Mouse (Mus musculus): Measurements from ENCODE around the gene Aadac.

Aadac gene

DNA sequence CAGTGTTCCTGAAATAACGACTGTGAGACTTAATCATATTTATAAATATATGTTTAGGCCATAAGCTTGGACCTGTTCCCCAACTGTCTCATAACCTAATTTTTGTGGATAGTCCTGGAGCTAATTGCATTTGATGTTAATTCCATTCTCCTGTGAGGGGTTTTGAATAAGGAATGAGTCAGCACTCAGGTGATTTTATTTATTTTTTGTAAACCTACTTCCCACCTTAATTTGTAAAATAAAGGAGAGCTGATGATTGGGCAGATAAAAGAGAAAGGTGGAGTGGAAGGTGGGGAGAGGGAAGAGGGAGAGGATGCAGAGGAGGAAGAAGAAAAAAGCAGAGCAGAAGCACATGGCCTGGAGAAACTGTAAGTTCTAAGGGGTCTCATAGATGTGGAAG lies at the start of gene Aadac:
Gene Aadac, plus strand, starts transcription at position 301 of the 400 bp plus-strand sequence.
- DNase-seq (ENCODE audit: low read depth, low spot score): no peak

GRCm38 (mm10) chr3:60003622-60004021 lies 21.9 kb upstream of the Aadac start:
- DNase-seq (ENCODE audit: low read depth, low spot score): no peak

- no peak for DNase-seq (ENCODE audit: low read depth, low spot score)
Measured at GRCm38 (mm10) chr3:60006443-60006842, 19.1 kb upstream of the Aadac start, which contains the start of gene Aadacl2. Aadacl2 (plus strand) TSS chr3:60006743.

DNA sequence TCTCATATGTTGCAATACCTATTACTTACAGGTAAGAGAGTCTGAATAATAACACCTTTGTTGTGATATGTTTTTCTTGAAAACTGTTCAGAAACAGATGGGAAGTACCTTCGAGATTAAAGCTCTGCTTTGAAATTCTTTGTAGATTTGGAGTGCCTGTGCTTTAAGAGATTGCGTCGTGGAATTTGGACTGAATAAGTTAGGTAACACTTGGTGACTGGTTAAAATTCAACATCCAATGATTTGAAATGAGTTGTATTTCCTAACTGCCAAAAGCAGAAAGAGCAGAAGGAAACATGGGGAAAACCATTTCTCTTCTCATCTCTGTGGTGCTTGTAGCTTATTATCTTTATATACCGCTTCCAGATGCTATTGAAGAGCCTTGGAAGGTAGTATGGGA lies 6.0 kb downstream of the Aadac start:
- DNase-seq (ENCODE audit: low read depth, low spot score): no peak

DNA sequence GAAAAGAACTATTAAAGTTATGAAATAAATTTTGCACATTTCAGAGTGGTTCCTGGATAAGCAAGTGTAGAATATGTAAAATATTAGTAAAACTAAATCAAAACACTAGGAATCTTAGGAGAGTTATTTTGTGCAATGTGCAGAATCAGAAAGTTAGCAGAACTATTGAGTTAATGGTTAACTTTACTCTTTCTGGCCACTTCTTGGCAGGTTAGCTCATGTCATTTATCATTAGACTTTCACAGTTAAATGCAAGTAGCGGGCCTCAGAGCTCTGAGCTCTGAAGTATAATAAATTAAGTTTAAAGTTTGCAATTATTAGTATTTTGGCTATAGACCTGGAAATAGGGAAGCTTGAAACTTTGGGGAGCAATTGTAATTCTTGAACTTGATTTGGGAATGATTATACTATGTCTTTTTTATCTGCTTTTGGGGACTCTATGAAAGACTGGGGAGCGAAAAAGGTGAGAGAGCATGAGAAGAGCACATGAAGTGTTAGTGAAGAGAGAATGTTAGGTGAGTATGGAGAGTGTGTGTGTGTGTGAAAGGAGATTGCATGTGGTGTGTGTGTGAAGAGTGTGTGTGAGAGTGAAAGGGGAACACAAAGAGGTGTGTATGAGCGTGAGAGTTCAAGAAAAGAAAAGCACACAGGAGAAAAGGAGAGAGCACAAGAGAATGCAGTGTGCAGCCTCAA lies 20.9 kb downstream of the Aadac start:
- no peak for DNase-seq (ENCODE audit: low read depth, low spot score)

DNA sequence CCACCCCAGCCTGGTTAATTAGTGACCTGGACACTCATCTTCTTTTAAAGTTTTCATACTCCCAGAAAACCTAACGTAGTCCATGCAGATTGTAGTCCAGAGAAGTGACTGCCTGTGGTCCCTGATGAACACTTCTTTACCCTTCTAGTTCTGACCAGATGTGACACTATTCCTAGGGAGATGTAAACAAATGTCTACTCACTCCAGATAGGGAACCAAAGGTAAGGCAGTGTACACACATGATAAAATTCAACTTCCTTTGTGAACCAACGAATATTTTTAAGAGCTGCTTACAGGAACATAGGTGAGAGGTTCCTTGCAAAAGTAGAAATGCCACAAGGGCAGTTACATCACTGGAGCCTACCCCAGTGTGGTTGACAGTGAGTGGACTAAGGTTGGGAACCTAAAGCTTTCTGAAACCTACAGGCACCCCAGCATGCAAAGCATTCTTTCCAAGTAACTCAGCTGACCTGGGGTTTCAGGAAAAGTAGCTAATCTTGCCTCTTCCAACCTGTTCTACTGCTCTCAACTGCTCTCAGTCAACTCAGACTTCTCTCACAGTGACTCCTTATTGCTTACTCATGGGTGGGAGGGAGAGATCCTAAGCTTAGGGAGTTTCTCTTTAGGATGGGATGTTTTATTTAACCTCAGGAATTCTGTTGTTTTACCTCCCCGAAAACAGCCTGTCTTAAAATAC lies 27.9 kb downstream of the Aadac start:
- no peak for DNase-seq (ENCODE audit: low read depth, low spot score)

DNA sequence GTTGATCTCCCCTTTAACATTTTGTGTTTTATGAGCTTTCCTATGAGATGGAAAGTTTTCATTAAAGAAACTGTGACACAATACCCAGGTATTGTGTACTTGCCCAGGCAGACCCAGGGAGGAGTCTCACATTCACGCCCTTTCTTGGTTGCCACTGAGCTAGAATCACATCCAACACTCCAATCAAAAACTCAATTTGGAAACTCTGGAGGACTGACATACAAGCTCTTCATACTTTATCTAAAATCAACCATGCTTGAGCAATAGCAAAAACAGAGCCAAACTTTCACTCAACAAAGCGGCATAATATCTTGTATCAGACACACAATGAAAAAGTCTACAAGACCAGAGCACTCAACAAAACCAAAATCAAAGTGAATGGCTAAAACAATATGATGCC lies 28.4 kb downstream of the Aadac start:
- DNase-seq (ENCODE audit: low read depth, low spot score): no peak

DNA sequence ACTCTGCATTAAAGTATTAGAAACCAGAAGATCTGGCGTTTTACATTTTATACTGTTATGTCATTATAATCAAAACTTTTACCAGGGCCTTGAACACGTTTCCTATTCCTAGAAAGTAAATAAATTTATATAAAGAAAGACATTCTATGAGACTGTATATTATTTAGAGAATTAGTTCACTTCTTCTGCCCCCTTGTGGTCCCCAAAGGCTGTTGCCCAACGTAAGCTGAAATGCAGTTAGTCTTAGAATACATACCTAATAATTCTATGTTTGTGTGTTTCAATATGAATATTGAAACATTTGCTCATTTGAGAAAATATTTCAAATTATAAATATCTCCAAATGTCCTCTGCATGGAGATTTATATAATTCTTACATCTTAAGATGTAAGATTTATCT lies 30.9 kb downstream of the Aadac start:
- DNase-seq (ENCODE audit: low read depth, low spot score): no peak

- DNase-seq (ENCODE audit: low read depth, low spot score): no peak
Measured at GRCm38 (mm10) chr3:60057070-60057808, 31.7 kb downstream of the Aadac start.

- DNase-seq (ENCODE audit: low read depth, low spot score): no peak
Measured at GRCm38 (mm10) chr3:60057809-60058082, 32.2 kb downstream of the Aadac start.

DNA sequence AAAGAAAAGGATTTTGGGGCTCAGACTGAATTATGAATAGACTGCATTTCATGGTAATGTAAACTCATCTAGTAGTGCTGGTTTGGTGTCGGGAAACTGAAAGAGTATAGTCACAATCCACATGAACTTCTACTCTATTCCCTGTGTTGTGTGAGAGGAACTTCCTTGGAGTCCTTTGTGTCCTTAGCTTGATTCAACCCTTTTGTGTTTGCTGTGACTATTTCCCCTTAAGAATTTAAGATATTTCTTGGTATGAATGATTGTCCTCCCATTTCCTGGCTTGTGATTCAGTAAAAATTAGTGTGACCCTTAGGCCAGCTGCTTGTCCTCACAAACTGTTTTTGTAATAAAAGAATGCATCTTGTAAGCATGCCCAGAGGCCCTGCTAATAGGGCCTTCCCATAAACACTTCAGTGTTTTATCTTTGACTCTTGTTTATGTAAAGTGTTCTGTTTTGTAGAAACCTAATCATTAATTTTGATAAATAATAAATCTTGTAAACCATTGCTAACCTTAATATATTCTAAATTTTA lies 53.4 kb downstream of the Aadac start:
- DNase-seq (ENCODE audit: low read depth, low spot score): no peak

DNA sequence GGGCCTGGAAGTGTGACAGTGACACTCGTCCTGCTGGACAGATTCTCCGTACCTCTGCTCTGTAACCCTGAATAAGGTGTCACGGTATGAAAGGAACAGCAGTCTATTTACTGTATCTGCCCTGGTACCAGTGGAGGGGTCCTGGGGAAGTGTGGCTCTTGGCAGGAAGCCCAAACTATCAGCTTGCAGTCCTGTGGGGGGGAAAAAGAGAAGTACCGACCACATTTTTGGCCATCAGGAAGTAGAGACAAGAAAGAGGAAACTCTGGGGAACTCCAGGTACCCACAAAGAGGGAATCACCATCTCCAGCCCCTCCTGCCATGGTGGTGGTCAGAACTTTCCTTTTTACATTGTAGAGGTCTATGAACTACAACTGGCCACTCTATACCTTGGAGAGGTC lies 55.1 kb downstream of the Aadac start:
- DNase-seq (ENCODE audit: low read depth, low spot score): no peak

- no peak for DNase-seq (ENCODE audit: low read depth, low spot score)
Measured at GRCm38 (mm10) chr3:60081648-60082047, 56.1 kb downstream of the Aadac start, which contains the start of gene Sucnr1. Sucnr1 (plus strand) TSS chr3:60081869.

DNA sequence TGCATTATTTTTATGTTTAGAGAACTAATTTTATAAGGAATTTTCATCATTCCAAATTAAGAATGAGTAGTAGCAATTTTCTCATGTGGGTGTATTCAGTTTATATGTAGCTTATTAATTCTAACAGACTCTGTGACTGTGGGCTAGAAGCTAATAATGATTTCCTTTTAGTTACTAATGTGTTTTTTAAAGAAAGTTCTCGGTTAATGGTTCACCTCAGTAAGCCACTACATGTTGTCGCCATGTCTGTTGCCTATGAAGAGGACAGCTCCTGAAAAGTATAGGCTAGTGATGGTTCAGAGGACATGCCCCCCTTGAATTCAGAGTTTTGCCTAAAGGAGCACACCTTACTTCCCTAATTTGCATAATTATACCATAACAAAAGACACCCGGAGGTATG lies 57.2 kb downstream of the Aadac start:
- no peak for DNase-seq (ENCODE audit: low read depth, low spot score)

DNA sequence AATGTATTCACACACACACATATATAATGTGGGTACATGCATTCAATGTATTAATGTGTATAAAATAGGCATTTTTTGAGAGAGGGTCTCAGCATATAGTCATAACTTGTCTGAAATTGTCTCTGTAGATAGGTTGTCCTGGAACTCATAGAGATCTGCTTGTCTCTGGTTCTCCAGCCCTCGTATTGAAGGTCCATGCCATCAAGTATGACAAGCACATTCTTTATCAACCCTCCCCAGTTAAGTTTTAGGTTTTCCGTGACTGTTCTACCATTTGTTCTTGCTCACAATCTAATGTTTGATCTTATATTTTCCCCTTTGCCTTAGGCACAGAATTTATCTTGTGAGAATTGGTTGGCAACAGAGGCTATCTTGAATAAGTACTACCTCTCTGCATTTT lies 60.2 kb downstream of the Aadac start:
- no peak for DNase-seq (ENCODE audit: low read depth, low spot score)

Measured in retina, adult 2 months (tissue).